Mouse (Mus musculus) left cerebral cortex, postnatal 10 days (tissue): Measurements from ENCODE around the gene Smg6. TPM values are rescaled to one million over a fixed set of nuclear protein-coding genes. Genes with fewer than 3 reads are reported as not detected.

Experiments
- DNase-seq, 2 experiments: peaks; one replicate each; pipeline ENCODE4 v3.0.0; 2021 to 2022; ENCODE audit warnings: low spot score in 2 of 2, mixed read lengths in 1 of 2; ENCODE audit errors: extremely low spot score in 1 of 2
- intact Hi-C: fragments of 180-260 bp; cut with DNase I; formaldehyde crosslinking; loops from one replicate; pipeline ENCODE4 v1.15.1; 2025
- total RNA-seq, 2 experiments: library from RNA; stranded (reverse); gene quantifications; 2 replicates each; pipeline ENCODE4 v1.2.3; 2021

The Smg6 gene
- total RNA-seq, 2 experiments from 2014 or later = 21.8 to 24.9 TPM

GRCm38 (mm10) chr11:75071352-75071751, 145.7 kb downstream of the Smg6 start:
- intact Hi-C loops = no loop called here
- no peak for DNase-seq

GRCm38 (mm10) chr11:75072932-75073625, 147.5 kb downstream of the Smg6 start:
- no peak for DNase-seq
- intact Hi-C loops = no loop called here

GRCm38 (mm10) chr11:75073696-75074095, 148.1 kb downstream of the Smg6 start:
- intact Hi-C loops = no loop called here
- no peak for DNase-seq

GRCm38 (mm10) chr11:75074543-75074942, 148.9 kb downstream of the Smg6 start:
- intact Hi-C loops = no loop called here
- no peak for DNase-seq

- DNase-seq = no peak
- intact Hi-C loops = no loop called here
These were observed 153.0 kb downstream of the Smg6 start for GRCm38 (mm10) chr11:75078616-75079015.

- no peak for DNase-seq
- intact Hi-C loops = no loop called here
These were observed 157.4 kb downstream of the Smg6 start for GRCm38 (mm10) chr11:75083031-75083430.

- no peak for DNase-seq
- intact Hi-C loops = no loop called here
These were observed 166.5 kb downstream of the Smg6 start for GRCm38 (mm10) chr11:75092159-75092558.

GRCm38 (mm10) chr11:75092656-75093055, 167.0 kb downstream of the Smg6 start:
- DNase-seq = peak in 1 of 2 experiments; percentile 43
- intact Hi-C loops = no loop called here

GRCm38 (mm10) chr11:75094759-75095158, 169.1 kb downstream of the Smg6 start:
- intact Hi-C loops = no loop called here
- no peak for DNase-seq

- intact Hi-C loops = no loop called here
- peak in 1 of 2 experiments; percentile 24 for DNase-seq
These were observed 177.2 kb downstream of the Smg6 start for GRCm38 (mm10) chr11:75102763-75103339.

GRCm38 (mm10) chr11:75106614-75107013, 181.0 kb downstream of the Smg6 start:
- DNase-seq = no peak
- intact Hi-C loops = no loop called here

GRCm38 (mm10) chr11:75108909-75109308, 183.3 kb downstream of the Smg6 start:
- intact Hi-C loops = no loop called here
- DNase-seq = no peak

- DNase-seq = no peak
- intact Hi-C loops = no loop called here
These were observed 190.8 kb downstream of the Smg6 start for GRCm38 (mm10) chr11:75116379-75116778.

- intact Hi-C loops = no loop called here
- DNase-seq = peak in 1 of 2 experiments; percentile 34
These were observed 192.5 kb downstream of the Smg6 start for GRCm38 (mm10) chr11:75118141-75118540.

GRCm38 (mm10) chr11:75119298-75119697, 193.7 kb downstream of the Smg6 start:
- intact Hi-C loops = no loop called here
- peak in 1 of 2 experiments; percentile 33 for DNase-seq

- intact Hi-C loops = no loop called here
These were observed 194.2 kb downstream of the Smg6 start for GRCm38 (mm10) chr11:75119841-75120240.

GRCm38 (mm10) chr11:75121348-75121747, 195.7 kb downstream of the Smg6 start:
- intact Hi-C loops = no loop called here
- no peak for DNase-seq

More at GRCm38 (mm10) chr11:75119841-75120240, 194.2 kb downstream of the Smg6 start:
- no peak for DNase-seq

GRCm38 (mm10) chr11:75124406-75124805, 198.8 kb downstream of the Smg6 start:
- intact Hi-C loops = no loop called here

GRCm38 (mm10) chr11:75126384-75126783, 200.8 kb downstream of the Smg6 start:
- no peak for DNase-seq
- intact Hi-C loops = no loop called here

More at GRCm38 (mm10) chr11:75124406-75124805, 198.8 kb downstream of the Smg6 start:
- no peak for DNase-seq

- intact Hi-C loops = no loop called here
- DNase-seq = no peak
These were observed 203.9 kb downstream of the Smg6 start for GRCm38 (mm10) chr11:75129481-75129880.
